Mouse (Mus musculus) stomach, embryonic 16.5 days (tissue): ENCODE results near the gene Cdkn3. TPM values are rescaled to one million over a fixed set of nuclear protein-coding genes. Genes with fewer than 3 reads are reported as not detected.
A peak's percentile ranks its signal among the peaks of the same experiment; 100 is the strongest.
"Not testable (repeated sequence)": the region's sequence is repeated elsewhere in the genome, so short reads cannot be mapped to it uniquely, and the experiment has no call there.

Experiments
- ATAC-seq: fragments of 200-750 bp; cut with Nextera tagmentation; 2 replicates; pipeline ENCODE4 v1.8.0; 2017; ENCODE audit warnings: moderate number of reproducible peaks, moderate TSS enrichment; ENCODE audit not compliant: insufficient read depth, low FRiP score
- H3K27ac ChIP-seq: fragments of 300-500 bp; sonication (generic); 2 replicates; pipeline ENCODE4 v1.5.1; 2014; ENCODE audit warnings: low read length
- H3K27me3 ChIP-seq: fragments of 300-500 bp; sonication (generic); 2 replicates; pipeline ENCODE4 v1.6.1; 2014; ENCODE audit warnings: low read length, control low read depth, mixed read lengths; ENCODE audit not compliant: control insufficient read depth, insufficient read depth
- H3K36me3 ChIP-seq: fragments of 300-500 bp; sonication (generic); 2 replicates; pipeline ENCODE4 v1.6.1; 2014; ENCODE audit warnings: low read length; ENCODE audit not compliant: control insufficient read depth, insufficient read depth
- H3K4me1 ChIP-seq: fragments of 300-500 bp; sonication (generic); 2 replicates; pipeline ENCODE4 v1.6.1; 2014; ENCODE audit warnings: low read length, control low read depth, mixed read lengths; ENCODE audit not compliant: control insufficient read depth, insufficient read depth
- H3K4me2 ChIP-seq: fragments of 300-500 bp; sonication (generic); 2 replicates; pipeline ENCODE4 v1.6.1; 2014; ENCODE audit warnings: low read depth, low read length, mixed read lengths
- H3K4me3 ChIP-seq: fragments of 300-500 bp; sonication (generic); replicated peaks from 2 replicates; pipeline ENCODE4 v1.5.1; 2014; ENCODE audit warnings: mild to moderate bottlenecking, low read length
- H3K9ac ChIP-seq: fragments of 300-500 bp; sonication (generic); 2 replicates; pipeline ENCODE4 v1.6.1; 2014; ENCODE audit warnings: low read length
- H3K9me3 ChIP-seq: fragments of 300-500 bp; sonication (generic); replicated peaks from 2 replicates; pipeline ENCODE4 v1.6.1; 2016; ENCODE audit warnings: low read length, control low read depth; ENCODE audit not compliant: control insufficient read depth
- WGBS: fragments of 180-500 bp; shearing (Covaris S2); extraction: QIAGEN DNeasy Blood & Tissue Kit; methylation state at CpG from one replicate; pipeline ENCODE4 v1.1.7; 2014; 5-methylcytosine and 5-hydroxymethylcytosine counted together
- polyA plus RNA-seq: library from polyadenylated mRNA; unstranded; fragments of >200 nt; fragmentation: Nextera tagmentation; extraction: Ambion mirVana; gene quantifications from 2 replicates; pipeline ENCODE4 v1.2.1, GENCODE M21; 2015

The Cdkn3 gene
- polyA plus RNA-seq, 1 experiment from 2014 or later, result 48.3 TPM

- H3K36me3 ChIP-seq, H3K4me1 ChIP-seq: not testable (repeated sequence)
These were observed 23.0 kb upstream of the Cdkn3 start for GRCm38 (mm10) chr14:46737346-46737745.

DNA sequence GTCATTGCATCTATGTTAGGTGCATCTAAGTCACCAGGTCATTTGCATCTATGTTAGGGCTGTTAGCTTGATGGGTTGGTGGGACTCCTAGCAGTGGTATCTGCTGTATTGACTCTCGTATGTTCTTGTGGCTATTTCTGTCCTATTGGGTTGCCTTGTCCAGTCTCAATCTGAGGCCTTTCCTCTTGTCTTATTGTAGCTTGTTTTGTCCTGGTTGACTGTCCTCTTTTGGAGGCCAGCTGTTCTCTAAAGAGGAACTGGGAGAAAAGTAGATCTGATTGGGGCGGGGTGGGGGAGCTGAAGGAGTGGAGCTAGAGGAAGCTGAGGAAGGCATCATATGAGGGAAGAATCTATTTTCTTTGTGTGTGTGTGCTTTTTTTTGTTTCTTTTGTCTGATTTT lies 17.7 kb upstream of the Cdkn3 start:
- 94% methylated on average over 2 of the region's 2 CpGs for WGBS
- Histone ChIP-seq H3K36me3 (no peaks in the 10 kb centered on the region), H3K27me3 (no peaks in the 10 kb centered on the region), H3K9me3 (no peaks in the 10 kb centered on the region), H3K4me1 (no peaks in the 10 kb centered on the region), H3K4me3 (no peak overlapping the region), H3K27ac (no peak overlapping the region), H3K9ac (no peak overlapping the region), H3K4me2 (no peak overlapping the region)
- no peak for ATAC-seq

More at GRCm38 (mm10) chr14:46737346-46737745, 23.0 kb upstream of the Cdkn3 start:
- not testable (repeated sequence) for ATAC-seq, H3K27me3 ChIP-seq, H3K4me2 ChIP-seq, H3K9ac ChIP-seq, H3K27ac ChIP-seq, H3K4me3 ChIP-seq, H3K9me3 ChIP-seq

DNA sequence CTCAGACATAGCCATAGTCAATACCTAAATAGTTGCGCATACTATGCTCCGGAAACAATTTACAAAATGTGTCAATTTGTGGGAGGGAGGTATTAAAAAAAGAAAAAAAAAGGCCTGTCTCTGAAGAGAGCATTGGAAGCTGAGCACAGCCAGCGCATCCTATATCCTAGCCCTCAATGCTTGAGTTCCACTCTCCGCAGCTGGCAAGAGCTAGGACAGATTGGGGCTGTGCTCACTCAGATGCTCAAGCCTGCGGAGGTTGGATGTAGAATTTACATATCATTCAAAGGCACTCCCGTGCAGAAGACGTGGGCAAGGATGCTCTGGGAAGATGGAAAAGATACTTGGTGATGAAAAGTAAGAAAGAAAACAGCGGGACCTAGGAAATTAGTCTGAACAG lies 14.9 kb upstream of the Cdkn3 start:
- H3K9me3 ChIP-seq, result no peaks in the 10 kb centered on the region
- H3K4me3 ChIP-seq, result no peak overlapping the region
- ATAC-seq, result no peak
- WGBS, result 89% methylated on average over 8 of the region's 8 CpGs
- no peaks in the 10 kb centered on the region for H3K36me3 ChIP-seq
- no peak overlapping the region for H3K4me2 ChIP-seq
- H3K9ac ChIP-seq, result no peak overlapping the region
- H3K27ac ChIP-seq, result no peak overlapping the region
- no peaks in the 10 kb centered on the region for H3K27me3 ChIP-seq
- no peaks in the 10 kb centered on the region for H3K4me1 ChIP-seq

GRCm38 (mm10) chr14:46754371-46754770 lies 6.0 kb upstream of the Cdkn3 start:
- H3K36me3 ChIP-seq, H3K9me3 ChIP-seq, ATAC-seq, H3K9ac ChIP-seq, H3K4me1 ChIP-seq, H3K4me3 ChIP-seq, H3K27me3 ChIP-seq, H3K4me2 ChIP-seq, H3K27ac ChIP-seq: not testable (repeated sequence)
- 70% methylated on average over 8 of the region's 10 CpGs for WGBS

DNA sequence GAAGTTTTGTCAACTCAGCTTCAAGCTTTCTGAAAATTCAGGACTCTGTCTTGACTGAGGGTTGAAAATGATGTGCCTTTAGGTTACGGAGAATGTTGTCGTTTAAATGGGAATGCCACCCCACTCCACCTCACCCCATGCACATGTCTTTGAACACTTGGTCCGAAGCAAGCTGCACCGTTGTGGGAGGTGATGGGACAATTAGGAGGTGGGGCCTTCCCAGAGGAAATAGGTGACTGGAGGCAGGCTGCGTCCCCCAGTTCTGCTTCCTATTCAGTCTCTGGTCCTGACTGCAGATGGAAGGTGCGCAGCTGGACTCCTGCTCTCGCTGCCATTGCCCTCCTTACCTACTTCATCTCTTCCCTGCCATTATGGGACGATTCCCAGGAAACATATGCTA lies 4.5 kb upstream of the Cdkn3 start:
- Histone ChIP-seq H3K9me3 (no peaks in the 10 kb centered on the region; the same call in none of the 2 replicates), H3K27me3 (no peaks in the 10 kb centered on the region), H3K36me3 (no peaks in the 10 kb centered on the region), H3K9ac (no peak overlapping the region), H3K27ac (no peak overlapping the region), H3K4me3 (no peak overlapping the region), H3K4me2 (no peak overlapping the region), H3K4me1 (peaks cover 1% of the 10 kb centered on the region; the same call in 1 of the 2 replicates)
- no peak for ATAC-seq
- WGBS, result 89% methylated on average over 8 of the region's 8 CpGs

DNA sequence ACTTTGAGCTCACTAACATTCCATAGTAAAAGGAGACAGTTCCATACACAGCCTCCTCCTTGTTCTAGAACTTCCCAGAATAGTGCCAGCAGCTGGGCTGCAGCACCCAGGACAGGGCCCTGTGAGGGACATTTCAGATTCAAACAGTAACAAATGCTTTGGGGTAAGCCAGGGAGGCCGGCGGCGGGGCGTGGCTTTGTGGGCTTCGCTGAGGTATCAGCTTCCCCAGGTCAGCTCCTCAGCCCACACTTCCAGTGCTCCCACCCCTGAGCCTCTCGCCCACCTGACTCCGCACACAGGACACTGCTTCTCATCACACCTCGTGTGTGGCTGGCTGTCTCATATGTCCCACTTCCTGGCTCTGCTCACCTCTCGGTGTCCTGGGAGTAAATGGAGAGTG lies 2.6 kb upstream of the Cdkn3 start:
- peaks cover 6% of the 10 kb centered on the region; the same call in 1 of the 2 replicates for H3K4me1 ChIP-seq
- H3K9ac ChIP-seq, result no peak overlapping the region
- no peaks in the 10 kb centered on the region for H3K36me3 ChIP-seq
- WGBS, result 60% methylated on average over 9 of the region's 9 CpGs
- H3K27ac ChIP-seq, result no peak overlapping the region
- H3K4me2 ChIP-seq, result no peak overlapping the region
- ATAC-seq, result no peak
- H3K9me3 ChIP-seq, result no peaks in the 10 kb centered on the region; the same call in none of the 2 replicates
- no peak overlapping the region for H3K4me3 ChIP-seq
- no peaks in the 10 kb centered on the region for H3K27me3 ChIP-seq

DNA sequence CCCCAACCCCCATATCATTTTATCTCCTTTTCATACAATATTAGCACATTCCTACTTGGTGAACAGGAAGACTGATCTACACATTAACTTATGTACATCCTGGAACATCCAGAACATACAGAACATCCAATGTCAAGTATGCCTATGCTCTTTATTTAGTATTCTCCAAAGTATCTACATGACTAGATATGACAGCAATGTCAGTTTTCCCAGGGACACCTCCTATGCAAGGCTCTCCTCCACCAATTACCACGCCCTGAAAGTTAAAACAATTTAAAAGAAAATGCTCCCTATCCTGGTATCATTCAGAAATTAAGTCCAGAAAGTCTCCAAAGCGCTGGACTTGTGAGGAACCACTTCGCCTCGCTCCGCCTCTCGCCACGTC lies 379 bp upstream of the Cdkn3 start:
- Histone ChIP-seq H3K27me3 (no peaks in the 10 kb centered on the region), H3K36me3 (no peaks in the 10 kb centered on the region), H3K4me3 (peak overlapping the region; percentile 77), H3K27ac (no peak overlapping the region), H3K9me3 (no peaks in the 10 kb centered on the region; the same call in none of the 2 replicates), H3K4me1 (peaks cover 6% of the 10 kb centered on the region; the same call in 1 of the 2 replicates), H3K9ac (0 out of 2 replicates have a peak overlapping the region, but pooled peaks have one; percentile 42), H3K4me2 (peak overlapping the region; percentile 86)
- ATAC-seq, result peak; percentile 8; the same call in 1 of the 2 replicates
- WGBS, result 2% methylated on average over 7 of the region's 7 CpGs

GRCm38 (mm10) chr14:46761186-46761585 lies 845 bp downstream of the Cdkn3 start:
- Histone ChIP-seq H3K9me3 (no peaks in the 10 kb centered on the region; the same call in 1 of the 2 replicates), H3K36me3 (no peaks in the 10 kb centered on the region), H3K27ac (no peak overlapping the region), H3K9ac (peak overlapping the region; percentile 85), H3K27me3 (no peaks in the 10 kb centered on the region), H3K4me2 (peak overlapping the region; percentile 86), H3K4me3 (peak overlapping the region; percentile 77), H3K4me1 (peaks cover 6% of the 10 kb centered on the region; the same call in 1 of the 2 replicates)
- 45% methylated on average over 6 of the region's 6 CpGs for WGBS
- no peak for ATAC-seq

DNA sequence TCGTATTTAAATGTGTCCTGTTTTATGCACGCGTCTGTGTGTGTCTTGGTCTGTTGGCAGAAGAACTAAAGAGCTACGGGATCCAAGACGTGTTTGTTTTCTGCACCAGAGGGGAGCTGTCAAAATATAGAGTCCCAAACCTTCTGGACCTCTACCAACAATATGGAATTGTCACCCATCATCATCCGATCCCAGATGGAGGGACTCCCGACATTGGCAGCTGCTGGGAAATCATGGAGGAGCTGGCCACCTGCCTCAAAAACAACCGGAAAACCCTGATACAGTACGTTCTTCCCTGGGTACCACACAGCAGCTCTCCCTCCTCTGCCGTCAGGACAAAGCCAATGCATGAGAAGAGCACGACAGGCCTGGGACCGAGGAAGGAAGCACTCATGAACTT lies 6.8 kb downstream of the Cdkn3 start:
- ATAC-seq, result no peak
- H3K4me2 ChIP-seq, result no peak overlapping the region
- WGBS, result 81% methylated on average over 12 of the region's 12 CpGs
- no peak overlapping the region for H3K27ac ChIP-seq
- peaks cover 12% of the 10 kb centered on the region; the same call in 1 of the 2 replicates for H3K36me3 ChIP-seq
- no peak overlapping the region for H3K4me3 ChIP-seq
- H3K9ac ChIP-seq, result no peak overlapping the region
- no peaks in the 10 kb centered on the region for H3K27me3 ChIP-seq
- H3K4me1 ChIP-seq, result no peaks in the 10 kb centered on the region
- H3K9me3 ChIP-seq, result no peaks in the 10 kb centered on the region

- no peak overlapping the region for H3K4me3 ChIP-seq
- no peak overlapping the region for H3K9ac ChIP-seq
- H3K9me3 ChIP-seq, result no peaks in the 10 kb centered on the region
- no peak for ATAC-seq
- WGBS, result 71% methylated on average over 6 of the region's 6 CpGs
- H3K27me3 ChIP-seq, result no peaks in the 10 kb centered on the region
- no peaks in the 10 kb centered on the region for H3K4me1 ChIP-seq
- no peak overlapping the region for H3K4me2 ChIP-seq
- H3K27ac ChIP-seq, result no peak overlapping the region
- H3K36me3 ChIP-seq, result peaks cover 15% of the 10 kb centered on the region
These were observed 9.7 kb downstream of the Cdkn3 start for GRCm38 (mm10) chr14:46770036-46770435.
